Mouse (Mus musculus) ES-E14 (cell line): ENCODE data around the gene Atp10b.

Experiments
- CHD2 ChIP-seq: IDR thresholded peaks from 2 replicates; pipeline ENCODE4 v1.6.1; 2014; ENCODE audit warnings: mild to moderate bottlenecking, low read depth, low read length, inconsistent platforms
- HCFC1 ChIP-seq: IDR thresholded peaks from 2 replicates; pipeline ENCODE4 v1.6.1; 2012; ENCODE audit warnings: low read length, inconsistent platforms, borderline replicate concordance; ENCODE audit not compliant: insufficient read depth
- MAFK ChIP-seq: IDR thresholded peaks from 2 replicates; pipeline ENCODE4 v1.6.1; 2014; ENCODE audit warnings: mild to moderate bottlenecking, low read depth, low read length, inconsistent platforms; ENCODE audit not compliant: insufficient read depth
- ZC3H11A ChIP-seq: IDR thresholded peaks from 2 replicates; pipeline ENCODE4 v1.6.1; 2012; ENCODE audit warnings: low read depth, mild to moderate bottlenecking, inconsistent platforms, low read length, borderline replicate concordance
- ZNF384 ChIP-seq: IDR thresholded peaks from 2 replicates; pipeline ENCODE4 v1.6.1; 2012; ENCODE audit warnings: low read depth, low read length, inconsistent platforms

GRCm38 (mm10) chr11:43267505-43267904, 117.8 kb downstream of the Atp10b start:
- TF ChIP-seq HCFC1 (no peak), ZC3H11A (no peak), MAFK (no peak), CHD2 (no peak), ZNF384 (no peak)
